Mouse (Mus musculus) bone marrow, adult 2 months (tissue): ENCODE measurements around the gene Aqp12. TPM values are rescaled to one million over a fixed set of nuclear protein-coding genes. Genes with fewer than 3 reads are reported as not detected.

ENCODE experiments used
- H3K27ac ChIP-seq: fragments of 200-500 bp; 2 replicates; pipeline ENCODE4 v1.5.1; 2012; ENCODE audit warnings: low read depth, mild to moderate bottlenecking, control low read depth, inconsistent platforms, low read length; ENCODE audit not compliant: control insufficient read depth, poor library complexity, insufficient read depth
- H3K4me1 ChIP-seq: fragments of 200-500 bp; 2 replicates; pipeline ENCODE4 v1.6.1; 2011; ENCODE audit warnings: low read length; ENCODE audit not compliant: control insufficient read depth, insufficient read depth
- H3K4me3 ChIP-seq: fragments of 200-500 bp; replicated peaks from 2 replicates; pipeline ENCODE3; 2011; ENCODE audit warnings: mild to moderate bottlenecking, low read depth, low read length, control low read depth; ENCODE audit not compliant: control insufficient read depth
- CTCF ChIP-seq: fragments of 200-500 bp; IDR thresholded peaks from 2 replicates; pipeline ENCODE4 v1.5.1; 2011; ENCODE audit warnings: low read length, control low read depth; ENCODE audit not compliant: control insufficient read depth, insufficient read depth
- POLR2A ChIP-seq: fragments of 200-500 bp; IDR thresholded peaks from 2 replicates; pipeline ENCODE4 v1.6.1; 2011; ENCODE audit warnings: low read depth, mild to moderate bottlenecking, control low read depth, low read length, borderline replicate concordance; ENCODE audit not compliant: control insufficient read depth
- WGBS: fragments of 180-500 bp; shearing (Covaris S2); methylation state at CpG from one replicate; pipeline ENCODE4 v1.1.7; 2018; 5-methylcytosine and 5-hydroxymethylcytosine counted together
- polyA plus RNA-seq: library from polyadenylated mRNA; stranded (reverse); fragments of >200 nt; gene quantifications from 2 replicates; pipeline ENCODE4 v1.2.4, GENCODE M21; 2011; ENCODE audit warnings: low replicate concordance; ENCODE audit not compliant: missing spikeins, insufficient read depth, insufficient read length

Gene Aqp12
- polyA plus RNA-seq, 1 experiment, result not detected

GRCm38 (mm10) chr1:92979073-92979602, 27.0 kb upstream of the Aqp12 start:
- no peak overlapping the region for H3K4me3 ChIP-seq
- 70% methylated on average over 11 of the region's 11 CpGs for WGBS
- H3K4me1 ChIP-seq, result no peaks in the 10 kb centered on the region; the same call in none of the 2 replicates
- H3K27ac ChIP-seq, result no peak overlapping the region
- TF ChIP-seq CTCF, result no peak
- no peak for TF ChIP-seq POLR2A

- Histone ChIP-seq H3K4me3 (no peak overlapping the region), H3K4me1 (no peaks in the 10 kb centered on the region; the same call in none of the 2 replicates), H3K27ac (no peak overlapping the region)
- WGBS, result 45% methylated on average over 7 of the region's 7 CpGs
- TF ChIP-seq POLR2A (no peak), CTCF (no peak)
These were observed 24.9 kb upstream of the Aqp12 start for GRCm38 (mm10) chr1:92981056-92981845.

- no peak for TF ChIP-seq CTCF
- TF ChIP-seq POLR2A, result no peak
- H3K27ac ChIP-seq, result no peak overlapping the region
- H3K4me1 ChIP-seq, result no peaks in the 10 kb centered on the region; the same call in 1 of the 2 replicates
- 87% methylated on average over 17 of the region's 17 CpGs for WGBS
- H3K4me3 ChIP-seq, result no peak overlapping the region
These were observed 23.1 kb upstream of the Aqp12 start for GRCm38 (mm10) chr1:92982931-92983605.

GRCm38 (mm10) chr1:92984999-92985398, 21.1 kb upstream of the Aqp12 start:
- Histone ChIP-seq H3K4me3 (no peak overlapping the region), H3K27ac (no peak overlapping the region), H3K4me1 (no peaks in the 10 kb centered on the region)
- 68% methylated on average over 5 of the region's 5 CpGs for WGBS
- TF ChIP-seq CTCF (peak; percentile 23; the same call in 1 of the 2 replicates), POLR2A (no peak)

- no peak overlapping the region for H3K4me3 ChIP-seq
- TF ChIP-seq CTCF (no peak), POLR2A (no peak)
- no peaks in the 10 kb centered on the region for H3K4me1 ChIP-seq
- 77% methylated on average over 4 of the region's 4 CpGs for WGBS
- H3K27ac ChIP-seq, result no peak overlapping the region
These were observed 17.2 kb upstream of the Aqp12 start for GRCm38 (mm10) chr1:92988894-92989293.

- Histone ChIP-seq H3K4me3 (no peak overlapping the region), H3K27ac (no peak overlapping the region), H3K4me1 (no peaks in the 10 kb centered on the region)
- no peak for TF ChIP-seq POLR2A
- TF ChIP-seq CTCF, result no peak
- WGBS, result 73% methylated on average over 4 of the region's 4 CpGs
These were observed 16.2 kb upstream of the Aqp12 start for GRCm38 (mm10) chr1:92989891-92990290.

GRCm38 (mm10) chr1:92992214-92992855, 13.8 kb upstream of the Aqp12 start:
- no peaks in the 10 kb centered on the region for H3K4me1 ChIP-seq
- TF ChIP-seq CTCF (no peak), POLR2A (no peak)
- WGBS, result 53% methylated on average over 6 of the region's 6 CpGs
- H3K4me3 ChIP-seq, result no peak overlapping the region
- no peak overlapping the region for H3K27ac ChIP-seq

- Histone ChIP-seq H3K4me1 (no peaks in the 10 kb centered on the region), H3K4me3 (no peak overlapping the region), H3K27ac (no peak overlapping the region)
- TF ChIP-seq POLR2A, result no peak
- TF ChIP-seq CTCF, result no peak
- 70% methylated on average over 2 of the region's 2 CpGs for WGBS
These were observed 13.3 kb upstream of the Aqp12 start for GRCm38 (mm10) chr1:92992880-92993279.

GRCm38 (mm10) chr1:93009196-93009595, 3.1 kb downstream of the Aqp12 start:
- Histone ChIP-seq H3K27ac (no peak overlapping the region), H3K4me1 (no peaks in the 10 kb centered on the region; the same call in 1 of the 2 replicates), H3K4me3 (no peak overlapping the region)
- WGBS, result 66% methylated on average over 4 of the region's 4 CpGs
- no peak for TF ChIP-seq CTCF
- no peak for TF ChIP-seq POLR2A
